Mouse (Mus musculus) adrenal gland, postnatal 14 days (tissue): ENCODE measurements at regions not wholly inside any gene's neighbourhood (a gene's known extent, or its start where the extent isn't known, plus 50 kb on each side); places are given as distances from the start of the nearest gene placed in this dataset.

Source experiments
- DNase-seq: peaks from one replicate; pipeline ENCODE4 v3.0.0; 2021; ENCODE audit warnings: mixed read lengths

- DNase-seq: peak; percentile 88
Measured at GRCm38 (mm10) chr12:20614766-20615165, 375.5 kb upstream of the Asap2 start.
